Mouse (Mus musculus) mesoderm, embryonic 11.5 days (tissue): ENCODE measurements around the gene Duox2.

Experiments used
- DNase-seq: peaks from one replicate; pipeline ENCODE4 v3.0.0-alpha.2; 2012; ENCODE audit warnings: low read depth, low spot score

Duox2 gene

DNA sequence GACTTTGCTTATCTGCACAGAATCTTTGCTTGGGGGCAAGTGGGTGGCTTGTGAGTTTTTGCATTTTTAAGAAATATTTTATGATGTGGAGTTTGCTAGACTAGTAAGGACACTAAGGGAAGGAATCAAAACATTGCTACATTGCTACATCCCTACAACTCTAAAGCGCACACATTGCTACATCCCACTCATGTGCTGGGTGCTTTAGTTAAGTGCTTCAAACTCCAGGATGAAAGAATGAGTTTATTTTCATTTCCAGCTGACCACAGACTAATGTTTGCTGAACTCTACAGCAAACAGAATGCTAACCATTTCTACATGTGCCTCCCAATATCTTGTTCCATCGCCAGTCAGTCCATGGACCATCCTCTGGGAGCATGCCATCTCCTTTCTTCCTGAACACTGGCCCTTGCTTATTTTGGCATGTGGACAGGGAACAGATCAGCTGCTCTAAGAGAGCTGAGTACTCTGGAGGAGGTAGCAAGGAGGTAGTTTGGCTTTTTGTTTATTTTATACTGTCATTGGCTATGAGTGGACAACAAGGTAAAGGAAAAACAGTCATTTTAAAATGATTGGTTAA is 60.3 kb downstream of the Duox2 start:
- no peak for DNase-seq

DNA sequence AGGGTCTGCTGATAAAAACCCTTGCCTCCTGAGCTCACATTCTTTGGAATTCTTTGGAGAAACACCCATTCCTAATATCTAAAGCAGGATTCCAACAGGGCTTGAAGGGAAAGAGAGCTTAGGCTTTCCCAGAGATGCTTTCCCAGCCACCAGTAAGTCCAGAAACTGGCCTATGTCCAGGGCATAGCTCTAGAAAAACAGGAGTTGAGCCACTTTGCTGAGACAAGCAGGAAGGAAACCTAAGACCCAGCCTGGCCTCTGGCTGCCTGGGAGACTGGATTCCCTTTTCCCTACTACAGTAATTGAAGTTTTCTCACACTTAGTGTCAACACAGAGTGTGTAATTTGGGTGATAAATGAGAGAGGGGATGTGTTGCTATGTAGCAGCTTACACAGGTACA is 61.9 kb downstream of the Duox2 start:
- DNase-seq = no peak

DNA sequence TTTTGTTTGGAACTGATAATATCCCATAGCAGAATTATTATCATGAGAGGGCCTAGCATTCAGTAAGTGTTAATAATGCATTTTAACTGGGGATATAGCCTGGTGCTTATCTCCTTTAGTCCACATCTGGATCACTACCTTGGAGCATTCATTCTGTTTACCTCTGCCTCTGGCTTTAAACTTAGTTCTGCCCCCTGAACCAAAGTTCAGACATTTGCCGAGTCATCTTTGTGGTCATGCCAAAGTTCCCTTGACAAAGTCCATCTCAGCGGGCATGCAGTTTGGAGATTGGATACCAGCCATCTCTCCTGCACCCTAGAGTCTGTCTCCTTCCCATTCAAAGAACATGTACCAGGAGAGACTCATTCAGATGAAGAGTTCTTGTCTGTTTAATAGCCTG is 62.8 kb downstream of the Duox2 start:
- DNase-seq = no peak

DNA sequence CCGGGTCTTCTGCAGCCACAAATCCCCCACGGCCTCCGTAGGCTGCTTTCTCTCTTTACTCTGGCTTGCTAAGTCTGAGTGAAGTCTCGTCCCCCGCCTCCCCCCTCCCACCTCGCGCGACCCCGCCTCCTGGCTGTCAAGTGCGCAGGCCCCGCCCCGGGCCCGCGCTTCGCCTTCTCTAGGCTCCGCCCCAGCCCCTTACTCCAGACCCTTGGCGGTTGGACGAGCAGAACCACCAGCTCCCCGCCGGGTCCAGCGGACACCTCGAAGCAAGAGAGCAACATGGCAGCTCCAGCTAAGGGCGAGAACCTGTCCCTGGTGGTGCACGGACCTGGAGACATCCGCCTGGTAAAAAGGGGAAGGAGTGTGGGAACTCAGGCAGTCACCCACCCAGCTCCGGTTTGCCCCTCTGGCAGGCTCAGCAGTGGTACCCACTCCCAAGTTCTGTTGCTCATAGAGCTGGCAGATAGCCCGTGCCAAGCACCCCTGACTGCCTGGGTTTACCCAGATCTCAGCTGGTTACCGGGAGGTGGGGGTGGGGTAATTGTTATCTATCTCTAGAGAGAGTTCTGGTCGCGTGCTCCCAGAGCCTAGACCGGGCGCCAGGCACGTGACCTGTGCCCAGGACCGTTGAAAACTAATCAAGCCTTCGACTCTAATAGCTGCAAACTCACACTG is 63.5 kb downstream of the Duox2 start, which contains the start of gene Sord:
Sord (plus strand) TSS at position 139 of the 678 bp plus-strand sequence.
- DNase-seq = peak; percentile 91

DNA sequence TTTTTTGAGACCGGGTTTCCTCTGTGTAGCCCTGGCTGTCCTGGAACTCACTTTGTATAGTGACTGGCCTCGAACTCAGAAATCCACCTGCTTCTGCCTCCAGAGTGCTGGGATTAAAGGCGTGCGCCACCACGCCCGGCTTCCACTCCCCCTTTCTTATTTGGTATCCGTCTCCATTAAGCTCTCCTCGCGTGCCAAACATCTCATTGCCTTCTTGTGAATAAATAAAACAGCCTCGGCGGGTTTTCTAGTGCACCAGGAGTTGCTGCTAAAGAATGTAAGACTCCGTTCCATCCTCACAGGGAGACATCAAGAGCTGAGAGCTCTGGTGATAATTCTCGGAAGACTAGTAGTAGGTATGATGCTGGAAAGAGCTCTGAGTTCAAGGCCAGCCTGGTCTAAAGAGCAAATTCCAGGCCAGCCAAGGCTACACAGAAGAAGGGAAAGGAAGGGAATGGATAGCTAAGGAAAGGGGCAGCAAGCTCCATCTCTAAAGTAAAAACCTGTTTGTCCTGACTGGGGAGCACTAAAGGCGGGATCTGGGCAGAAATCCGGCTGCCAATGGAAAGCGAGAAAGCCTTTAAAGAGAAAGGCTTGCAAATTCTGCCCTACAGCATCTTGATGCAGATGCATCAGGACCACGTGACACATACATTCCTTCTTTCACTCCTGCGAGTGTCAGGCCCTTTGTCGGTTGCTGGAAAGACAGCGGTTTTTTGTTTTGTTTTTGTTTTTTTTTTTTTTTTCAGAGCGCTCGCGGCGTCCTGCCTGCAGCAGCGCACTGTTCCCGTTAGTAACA is 64.3 kb downstream of the Duox2 start:
- DNase-seq = peak; percentile 33

DNA sequence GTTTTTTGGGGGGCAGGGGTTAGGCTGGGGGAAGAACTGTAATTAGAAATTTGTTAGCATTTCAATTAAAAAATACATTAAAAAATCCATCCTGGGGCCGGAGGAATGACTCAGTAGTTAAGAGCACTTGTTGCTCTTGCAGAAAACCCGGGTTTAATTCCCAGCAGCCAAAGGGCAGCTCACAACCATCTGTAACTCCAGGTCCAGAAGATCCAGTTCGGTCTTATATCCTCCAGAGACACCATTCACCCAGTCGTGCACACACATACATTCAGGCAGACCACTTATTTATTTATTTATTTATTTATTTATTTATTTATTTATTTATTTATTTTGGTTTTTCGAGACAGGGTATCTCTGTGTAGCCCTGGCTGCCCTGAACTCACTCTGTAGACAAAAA is 64.9 kb downstream of the Duox2 start:
- no peak for DNase-seq

DNA sequence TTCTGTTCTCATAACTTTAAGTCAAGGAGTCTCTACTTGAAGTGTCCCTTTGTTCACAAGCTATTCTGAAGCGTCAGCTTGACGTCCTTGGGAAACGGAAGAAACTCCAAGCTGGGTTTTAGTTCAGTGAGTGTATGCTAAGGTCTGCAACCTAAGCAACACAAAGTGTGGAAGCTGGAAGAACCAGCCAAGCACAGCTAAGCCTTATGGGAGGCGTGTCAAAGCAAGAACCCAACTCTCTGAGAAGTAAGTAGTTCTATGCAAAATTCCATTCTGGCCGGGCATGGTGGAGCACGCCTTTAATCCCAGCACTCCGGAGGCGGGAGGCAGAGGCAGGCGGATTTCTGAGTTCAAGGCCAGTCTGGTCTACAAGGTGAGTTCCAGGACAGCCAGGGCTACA is 66.6 kb downstream of the Duox2 start:
- no peak for DNase-seq

DNA sequence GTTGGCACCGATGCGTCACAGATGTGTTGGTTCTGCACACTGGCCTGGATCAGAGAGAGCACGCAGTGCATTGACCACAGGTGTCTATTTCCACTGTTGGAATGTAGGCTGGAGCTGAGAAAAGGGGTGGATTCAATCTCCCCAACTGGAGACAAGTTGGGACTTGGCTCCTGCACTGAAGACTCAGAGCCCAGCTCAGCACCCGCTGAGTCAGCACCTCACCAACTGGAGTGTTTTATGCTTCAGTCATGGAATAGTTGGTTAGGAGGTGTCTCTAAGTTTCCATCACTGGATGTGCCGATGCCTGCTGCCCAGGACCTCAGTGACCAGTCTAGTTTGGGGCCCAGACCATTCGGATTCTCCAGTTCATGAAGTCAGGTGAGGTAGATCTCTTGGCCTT is 67.9 kb downstream of the Duox2 start:
- no peak for DNase-seq
